Mouse (Mus musculus): Measurements from ENCODE around the gene Tacr1. TPM values are rescaled to one million over a fixed set of nuclear protein-coding genes. Genes with fewer than 3 reads are reported as not detected.
A peak's percentile ranks its signal among the peaks of the same experiment; 100 is the strongest.

The Tacr1 gene
- 1.1 and 2.5 TPM in 2 replicates for polyA plus RNA-seq (2014; fragmentation: Nextera tagmentation; extraction: Ambion mirVana)

- peak within 1 kb of the TSS; percentile 62 for H3K4me2 ChIP-seq (replicated peaks; ENCODE audit: low read depth, low read length)
- peak; percentile 87 for ATAC-seq (ENCODE audit: low FRiP score)
- 0 out of 2 replicates have a peak, but pooled peaks cover 5% of the 10 kb centered on the region for H3K4me1 ChIP-seq (replicated peaks; ENCODE audit: control insufficient read depth, insufficient read depth, low read length)
- 2% methylated on average over 27 of the region's 28 CpGs for WGBS
- 0 out of 2 replicates have a peak within 1 kb of the TSS, but pooled peaks have one; percentile 30 for H3K27ac ChIP-seq (ENCODE audit: low read depth, low read length)
- peak within 1 kb of the TSS; percentile 31 for H3K4me3 ChIP-seq (ENCODE audit: low read depth, low read length)
- no peaks in the 10 kb centered on the region for H3K36me3 ChIP-seq (ENCODE audit: control insufficient read depth, insufficient read depth, low read length)
- H3K27me3 ChIP-seq (ENCODE audit: control insufficient read depth, insufficient read depth, low read length) = peaks cover 24% of the 10 kb centered on the region
- no peaks in the 10 kb centered on the region for H3K9me3 ChIP-seq (ENCODE audit: control insufficient read depth, low read length)
- H3K9ac ChIP-seq (ENCODE audit: low read depth, low read length) = peak within 1 kb of the TSS; percentile 20; the same call in 1 of the 2 replicates
- peak; percentile 53 for DNase-seq (ENCODE audit: low spot score)
These were observed at the start of gene Tacr1 for GRCm38 (mm10) chr6:82401595-82402451. Tacr1 (plus strand) TSS chr6:82402334.

DNA sequence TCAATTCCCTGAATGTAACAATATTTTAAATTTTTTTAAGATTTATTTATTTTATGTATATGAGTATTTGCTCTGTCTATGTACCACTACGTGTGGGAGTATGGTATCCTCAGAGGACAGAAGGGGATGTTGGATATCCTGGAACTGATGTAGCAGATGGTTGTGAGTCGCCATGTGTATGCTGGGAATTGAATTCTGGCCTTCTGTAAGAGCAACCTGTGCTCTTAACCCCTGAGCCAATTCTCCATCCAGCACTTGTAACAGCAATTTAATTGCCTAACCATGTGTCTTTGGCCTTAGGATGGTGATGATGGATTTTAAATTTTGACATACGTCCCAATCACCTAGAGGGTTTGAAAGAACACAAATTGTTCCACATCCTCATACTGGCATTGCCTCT lies 26.0 kb upstream of the Tacr1 start:
- Histone ChIP-seq H3K4me3 (ENCODE audit: low read depth, low read length) (no peak overlapping the region), H3K27me3 (ENCODE audit: control insufficient read depth, insufficient read depth, low read length) (no peaks in the 10 kb centered on the region), H3K4me2 (replicated peaks; ENCODE audit: low read depth, low read length) (no peak overlapping the region), H3K9ac (ENCODE audit: low read depth, low read length) (no peak overlapping the region), H3K27ac (ENCODE audit: low read depth, low read length) (no peak overlapping the region), H3K4me1 (replicated peaks; ENCODE audit: control insufficient read depth, insufficient read depth, low read length) (no peaks in the 10 kb centered on the region), H3K36me3 (ENCODE audit: control insufficient read depth, insufficient read depth, low read length) (no peaks in the 10 kb centered on the region), H3K9me3 (ENCODE audit: control insufficient read depth, low read length) (no peaks in the 10 kb centered on the region)
- no peak for DNase-seq (ENCODE audit: low spot score)
- 89% methylated on average over 3 of the region's 3 CpGs for WGBS
- no peak for ATAC-seq (ENCODE audit: low FRiP score)

DNA sequence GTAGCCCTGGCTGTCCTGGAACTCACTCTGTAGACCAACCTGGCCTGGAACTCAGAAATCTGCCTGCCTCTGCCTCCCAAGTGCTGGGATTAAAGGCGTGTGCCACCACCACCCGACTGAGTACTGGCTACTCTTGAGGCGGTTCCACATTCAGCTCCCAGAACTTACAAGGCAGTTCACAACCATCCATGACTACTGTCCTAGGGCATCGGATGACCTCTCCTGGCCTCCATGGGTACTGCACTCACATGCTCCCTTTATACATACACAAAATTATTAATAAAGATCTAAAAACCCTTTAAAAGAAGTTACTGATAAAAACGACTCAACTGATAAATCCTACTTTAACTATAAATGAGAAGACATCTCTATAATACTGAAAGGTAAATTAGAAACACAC lies 18.6 kb upstream of the Tacr1 start:
- no peak overlapping the region for H3K27ac ChIP-seq (ENCODE audit: low read depth, low read length)
- H3K36me3 ChIP-seq (ENCODE audit: control insufficient read depth, insufficient read depth, low read length) = no peaks in the 10 kb centered on the region
- DNase-seq (ENCODE audit: low spot score) (no peak), ATAC-seq (ENCODE audit: low FRiP score) (no peak)
- H3K27me3 ChIP-seq (ENCODE audit: control insufficient read depth, insufficient read depth, low read length) = no peaks in the 10 kb centered on the region
- no peaks in the 10 kb centered on the region for H3K9me3 ChIP-seq (ENCODE audit: control insufficient read depth, low read length)
- H3K4me1 ChIP-seq (replicated peaks; ENCODE audit: control insufficient read depth, insufficient read depth, low read length) = no peaks in the 10 kb centered on the region
- H3K9ac ChIP-seq (ENCODE audit: low read depth, low read length) = no peak overlapping the region
- H3K4me3 ChIP-seq (ENCODE audit: low read depth, low read length) = no peak overlapping the region
- H3K4me2 ChIP-seq (replicated peaks; ENCODE audit: low read depth, low read length) = no peak overlapping the region
- 88% methylated on average over 5 of the region's 5 CpGs for WGBS

DNA sequence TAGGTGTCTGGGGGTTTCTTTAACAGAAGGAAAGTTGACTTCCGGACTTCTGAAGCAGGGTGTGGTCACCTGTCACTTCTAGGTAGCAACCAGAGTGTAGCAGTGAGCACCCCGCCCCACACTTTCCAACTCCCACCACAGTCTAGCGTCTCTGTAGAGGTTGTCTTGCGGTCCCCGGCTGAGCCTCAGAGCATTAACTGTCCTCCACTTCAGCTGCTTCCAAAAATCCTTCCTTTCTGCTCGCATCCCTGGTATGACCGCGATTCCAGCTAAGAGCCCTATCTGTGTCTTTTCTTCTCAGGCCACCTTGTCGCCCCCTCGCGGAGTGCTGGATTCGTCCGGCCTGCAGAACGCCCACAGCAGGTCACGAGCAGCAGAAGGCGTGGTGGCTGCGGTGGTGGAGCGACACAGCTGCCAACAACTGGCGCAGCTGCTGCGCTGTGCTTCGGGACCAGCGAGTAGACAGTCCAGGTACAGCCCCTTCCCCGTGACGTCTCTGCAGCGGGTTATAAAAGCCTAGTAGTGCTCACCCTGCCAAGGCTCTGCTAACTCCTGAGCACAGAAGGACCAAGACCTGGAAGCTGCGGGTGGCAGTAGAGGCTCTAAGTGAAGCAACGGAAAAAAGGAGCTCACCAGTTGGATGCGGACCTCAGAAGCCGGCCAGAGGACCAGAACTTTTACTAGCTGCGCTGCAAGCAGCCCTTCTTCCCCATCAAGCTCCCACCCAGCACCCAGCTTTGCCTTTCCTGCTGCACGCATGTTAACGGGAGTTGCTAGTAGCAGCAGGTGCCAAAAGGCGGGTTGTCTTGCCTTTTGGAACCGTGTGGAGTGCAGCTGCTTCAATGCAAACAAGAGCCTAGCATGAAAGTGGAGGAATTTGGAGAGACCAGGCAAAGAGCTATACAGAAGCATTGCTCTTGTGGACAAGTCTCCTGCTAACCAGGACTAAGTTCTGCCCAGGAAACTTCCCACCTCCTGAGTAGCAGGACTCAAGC lies 664 bp downstream of the Tacr1 start:
- DNase-seq (ENCODE audit: low spot score) = peak; percentile 66
- H3K9ac ChIP-seq (ENCODE audit: low read depth, low read length) = peak overlapping the region; percentile 20; the same call in 1 of the 2 replicates
- H3K27ac ChIP-seq (ENCODE audit: low read depth, low read length) = no peak overlapping the region
- peak; percentile 44 for ATAC-seq (ENCODE audit: low FRiP score)
- peak overlapping the region; percentile 31 for H3K4me3 ChIP-seq (ENCODE audit: low read depth, low read length)
- peak overlapping the region; percentile 62 for H3K4me2 ChIP-seq (replicated peaks; ENCODE audit: low read depth, low read length)
- no peaks in the 10 kb centered on the region for H3K9me3 ChIP-seq (ENCODE audit: control insufficient read depth, low read length)
- no peaks in the 10 kb centered on the region for H3K36me3 ChIP-seq (ENCODE audit: control insufficient read depth, insufficient read depth, low read length)
- H3K4me1 ChIP-seq (replicated peaks; ENCODE audit: control insufficient read depth, insufficient read depth, low read length) = 0 out of 2 replicates have a peak, but pooled peaks cover 5% of the 10 kb centered on the region
- 1% methylated on average over 34 of the region's 34 CpGs for WGBS
- peaks cover 24% of the 10 kb centered on the region for H3K27me3 ChIP-seq (ENCODE audit: control insufficient read depth, insufficient read depth, low read length)

GRCm38 (mm10) chr6:82418367-82418766 lies 16.2 kb downstream of the Tacr1 start:
- no peaks in the 10 kb centered on the region for H3K27me3 ChIP-seq (ENCODE audit: control insufficient read depth, insufficient read depth, low read length)
- no peaks in the 10 kb centered on the region for H3K9me3 ChIP-seq (ENCODE audit: control insufficient read depth, low read length)
- no peaks in the 10 kb centered on the region for H3K36me3 ChIP-seq (ENCODE audit: control insufficient read depth, insufficient read depth, low read length)
- H3K4me2 ChIP-seq (replicated peaks; ENCODE audit: low read depth, low read length) = no peak overlapping the region
- no peak overlapping the region for H3K9ac ChIP-seq (ENCODE audit: low read depth, low read length)
- WGBS = 74% methylated on average over 6 of the region's 6 CpGs
- no peak for DNase-seq (ENCODE audit: low spot score)
- H3K4me1 ChIP-seq (replicated peaks; ENCODE audit: control insufficient read depth, insufficient read depth, low read length) = no peaks in the 10 kb centered on the region
- H3K4me3 ChIP-seq (ENCODE audit: low read depth, low read length) = no peak overlapping the region
- no peak for ATAC-seq (ENCODE audit: low FRiP score)
- H3K27ac ChIP-seq (ENCODE audit: low read depth, low read length) = no peak overlapping the region

- Histone ChIP-seq H3K4me2 (replicated peaks; ENCODE audit: low read depth, low read length) (no peak overlapping the region), H3K9ac (ENCODE audit: low read depth, low read length) (no peak overlapping the region), H3K27ac (ENCODE audit: low read depth, low read length) (no peak overlapping the region), H3K4me1 (replicated peaks; ENCODE audit: control insufficient read depth, insufficient read depth, low read length) (no peaks in the 10 kb centered on the region), H3K27me3 (ENCODE audit: control insufficient read depth, insufficient read depth, low read length) (no peaks in the 10 kb centered on the region), H3K4me3 (ENCODE audit: low read depth, low read length) (no peak overlapping the region), H3K9me3 (ENCODE audit: control insufficient read depth, low read length) (no peaks in the 10 kb centered on the region), H3K36me3 (ENCODE audit: control insufficient read depth, insufficient read depth, low read length) (no peaks in the 10 kb centered on the region)
- WGBS = 68% methylated on average over 4 of the region's 4 CpGs
- ATAC-seq (ENCODE audit: low FRiP score) (no peak), DNase-seq (ENCODE audit: low spot score) (no peak)
These were observed 18.1 kb downstream of the Tacr1 start for GRCm38 (mm10) chr6:82420222-82420621.

DNA sequence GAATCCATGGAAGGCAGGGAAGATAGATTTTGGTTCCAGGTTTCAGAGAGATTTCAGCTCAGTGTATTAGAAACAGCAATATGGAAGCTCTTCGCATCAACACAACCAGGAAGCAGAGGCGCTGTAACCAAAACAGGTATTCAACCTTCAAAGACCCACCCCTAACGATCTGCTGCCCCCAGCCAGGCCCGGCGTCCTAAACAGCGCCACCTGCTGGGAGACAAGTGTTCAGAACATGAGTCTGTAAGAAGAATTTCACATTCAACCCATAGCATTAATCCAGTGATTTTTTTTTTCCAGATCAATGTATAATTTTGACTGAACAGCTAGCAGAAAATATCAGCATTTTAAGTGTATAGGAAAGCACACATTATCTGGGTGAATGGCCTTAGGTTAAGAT lies 26.8 kb downstream of the Tacr1 start:
- no peaks in the 10 kb centered on the region for H3K9me3 ChIP-seq (ENCODE audit: control insufficient read depth, low read length)
- DNase-seq (ENCODE audit: low spot score) (no peak), ATAC-seq (ENCODE audit: low FRiP score) (no peak)
- H3K27me3 ChIP-seq (ENCODE audit: control insufficient read depth, insufficient read depth, low read length) = no peaks in the 10 kb centered on the region
- no peak overlapping the region for H3K4me3 ChIP-seq (ENCODE audit: low read depth, low read length)
- H3K27ac ChIP-seq (ENCODE audit: low read depth, low read length) = no peak overlapping the region
- no peak overlapping the region for H3K9ac ChIP-seq (ENCODE audit: low read depth, low read length)
- WGBS = 64% methylated on average over 6 of the region's 6 CpGs
- H3K4me2 ChIP-seq (replicated peaks; ENCODE audit: low read depth, low read length) = no peak overlapping the region
- no peaks in the 10 kb centered on the region for H3K36me3 ChIP-seq (ENCODE audit: control insufficient read depth, insufficient read depth, low read length)
- no peaks in the 10 kb centered on the region for H3K4me1 ChIP-seq (replicated peaks; ENCODE audit: control insufficient read depth, insufficient read depth, low read length)

DNA sequence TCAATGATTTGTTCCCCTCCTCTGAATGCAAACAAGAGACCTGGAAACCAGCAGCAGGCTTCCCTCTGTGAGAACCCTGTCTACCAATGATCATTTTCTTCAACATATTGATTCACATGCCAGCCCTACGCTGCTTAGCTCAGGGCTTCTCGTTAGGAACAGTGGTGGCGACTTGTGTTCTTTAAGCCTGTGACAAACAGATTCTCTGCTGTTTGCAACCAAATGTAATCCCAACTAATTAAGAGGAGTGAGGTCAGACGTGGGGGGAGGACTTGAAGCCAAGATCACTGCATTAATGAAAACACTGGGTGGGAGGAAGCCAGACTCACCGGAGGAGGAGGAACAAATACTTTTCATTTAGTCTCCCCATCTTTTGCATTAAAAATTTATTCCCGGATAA lies 27.6 kb downstream of the Tacr1 start:
- no peak for ATAC-seq (ENCODE audit: low FRiP score)
- Histone ChIP-seq H3K27ac (ENCODE audit: low read depth, low read length) (no peak overlapping the region), H3K9me3 (ENCODE audit: control insufficient read depth, low read length) (no peaks in the 10 kb centered on the region), H3K4me3 (ENCODE audit: low read depth, low read length) (no peak overlapping the region), H3K27me3 (ENCODE audit: control insufficient read depth, insufficient read depth, low read length) (no peaks in the 10 kb centered on the region), H3K4me2 (replicated peaks; ENCODE audit: low read depth, low read length) (no peak overlapping the region), H3K9ac (ENCODE audit: low read depth, low read length) (no peak overlapping the region), H3K4me1 (replicated peaks; ENCODE audit: control insufficient read depth, insufficient read depth, low read length) (no peaks in the 10 kb centered on the region), H3K36me3 (ENCODE audit: control insufficient read depth, insufficient read depth, low read length) (no peaks in the 10 kb centered on the region)
- no peak for DNase-seq (ENCODE audit: low spot score)
- 79% methylated on average over 6 of the region's 6 CpGs for WGBS
